Mouse (Mus musculus): ENCODE data around the gene Plaa. TPM values are rescaled to one million over a fixed set of nuclear protein-coding genes. Genes with fewer than 3 reads are reported as not detected.
"Not testable (repeated sequence)": the region's sequence is repeated elsewhere in the genome, so short reads cannot be mapped to it uniquely, and the experiment has no call there.

Plaa gene
- 72.8 and 91.0 TPM in 2 replicates for polyA plus RNA-seq (2014; fragmentation: Nextera tagmentation; extraction: Ambion mirVana)

- H3K4me2 ChIP-seq (ENCODE audit: low read depth, low read length), result peak within 1 kb of the TSS; percentile 74
- ATAC-seq (ENCODE audit: low read depth), result peak; percentile 99
- H3K27ac ChIP-seq (ENCODE audit: low read depth, low read length), result peak within 1 kb of the TSS; percentile 93
- H3K9me3 ChIP-seq (ENCODE audit: control insufficient read depth, low read length), result no peaks in the 10 kb centered on the region
- under 1% methylated on average over 61 of the region's 61 CpGs for whole genome bisulfite sequencing
- H3K4me3 ChIP-seq (ENCODE audit: low read depth, low read length), result peak within 1 kb of the TSS; percentile 95
- H3K36me3 ChIP-seq (ENCODE audit: control insufficient read depth, insufficient read depth, low read length), result no peaks in the 10 kb centered on the region
- no peaks in the 10 kb centered on the region for H3K27me3 ChIP-seq (ENCODE audit: control insufficient read depth, insufficient read depth, low read length)
- H3K9ac ChIP-seq (replicated peaks; ENCODE audit: low read depth, low read length), result peak within 1 kb of the TSS; percentile 98
- peaks cover 18% of the 10 kb centered on the region for H3K4me1 ChIP-seq (ENCODE audit: control insufficient read depth, insufficient read depth, low read length)
These were observed at the start of gene Plaa for GRCm38 (mm10) chr4:94603031-94603629. Gene Plaa (minus strand): TSS chr4:94603244.

- not testable (repeated sequence) for ATAC-seq (ENCODE audit: low read depth); H3K9me3 ChIP-seq (ENCODE audit: control insufficient read depth, low read length); H3K27ac ChIP-seq (ENCODE audit: low read depth, low read length); H3K36me3 ChIP-seq (ENCODE audit: control insufficient read depth, insufficient read depth, low read length); H3K4me2 ChIP-seq (ENCODE audit: low read depth, low read length); H3K4me1 ChIP-seq (ENCODE audit: control insufficient read depth, insufficient read depth, low read length); H3K9ac ChIP-seq (replicated peaks; ENCODE audit: low read depth, low read length); H3K27me3 ChIP-seq (ENCODE audit: control insufficient read depth, insufficient read depth, low read length); H3K4me3 ChIP-seq (ENCODE audit: low read depth, low read length)
- 92% methylated on average over 5 of the region's 5 CpGs for WGBS
These were observed 47.6 kb upstream of the Plaa start for GRCm38 (mm10) chr4:94650426-94651175.

- Histone ChIP-seq H3K4me2 (ENCODE audit: low read depth, low read length) (no peak within 1 kb of the TSS), H3K9ac (replicated peaks; ENCODE audit: low read depth, low read length) (no peak within 1 kb of the TSS), H3K27me3 (ENCODE audit: control insufficient read depth, insufficient read depth, low read length) (no peaks in the 10 kb centered on the region), H3K4me1 (ENCODE audit: control insufficient read depth, insufficient read depth, low read length) (no peaks in the 10 kb centered on the region), H3K27ac (ENCODE audit: low read depth, low read length) (no peak within 1 kb of the TSS), H3K9me3 (ENCODE audit: control insufficient read depth, low read length) (no peaks in the 10 kb centered on the region), H3K4me3 (ENCODE audit: low read depth, low read length) (no peak within 1 kb of the TSS), H3K36me3 (ENCODE audit: control insufficient read depth, insufficient read depth, low read length) (no peaks in the 10 kb centered on the region)
- WGBS, result 89% methylated on average over 3 of the region's 3 CpGs
- ATAC-seq (ENCODE audit: low read depth), result no peak
These were observed 46.9 kb upstream of the Plaa start, which contains the start of gene Lrrc19 for GRCm38 (mm10) chr4:94649920-94650319. Gene Lrrc19 (minus strand): TSS chr4:94650144.

GRCm38 (mm10) chr4:94643141-94643540 lies 40.1 kb upstream of the Plaa start:
- Histone ChIP-seq H3K27ac (ENCODE audit: low read depth, low read length) (no peak overlapping the region), H3K4me1 (ENCODE audit: control insufficient read depth, insufficient read depth, low read length) (no peaks in the 10 kb centered on the region), H3K4me2 (ENCODE audit: low read depth, low read length) (no peak overlapping the region), H3K27me3 (ENCODE audit: control insufficient read depth, insufficient read depth, low read length) (no peaks in the 10 kb centered on the region), H3K36me3 (ENCODE audit: control insufficient read depth, insufficient read depth, low read length) (no peaks in the 10 kb centered on the region), H3K9ac (replicated peaks; ENCODE audit: low read depth, low read length) (no peak overlapping the region), H3K4me3 (ENCODE audit: low read depth, low read length) (no peak overlapping the region), H3K9me3 (ENCODE audit: control insufficient read depth, low read length) (no peaks in the 10 kb centered on the region)
- ATAC-seq (ENCODE audit: low read depth), result no peak
- WGBS, result 94% methylated on average over 2 of the region's 2 CpGs

- H3K27ac ChIP-seq (ENCODE audit: low read depth, low read length), result no peak overlapping the region
- WGBS, result 95% methylated on average over 2 of the region's 2 CpGs
- peaks cover 4% of the 10 kb centered on the region; the same call in 1 of the 2 replicates for H3K4me1 ChIP-seq (ENCODE audit: control insufficient read depth, insufficient read depth, low read length)
- no peak for ATAC-seq (ENCODE audit: low read depth)
- no peak overlapping the region for H3K4me3 ChIP-seq (ENCODE audit: low read depth, low read length)
- H3K9me3 ChIP-seq (ENCODE audit: control insufficient read depth, low read length), result no peaks in the 10 kb centered on the region
- no peak overlapping the region for H3K9ac ChIP-seq (replicated peaks; ENCODE audit: low read depth, low read length)
- H3K27me3 ChIP-seq (ENCODE audit: control insufficient read depth, insufficient read depth, low read length), result no peaks in the 10 kb centered on the region
- H3K4me2 ChIP-seq (ENCODE audit: low read depth, low read length), result no peak overlapping the region
- H3K36me3 ChIP-seq (ENCODE audit: control insufficient read depth, insufficient read depth, low read length), result no peaks in the 10 kb centered on the region
These were observed 17.0 kb upstream of the Plaa start for GRCm38 (mm10) chr4:94620077-94620476.

- H3K36me3 ChIP-seq (ENCODE audit: control insufficient read depth, insufficient read depth, low read length), result no peaks in the 10 kb centered on the region
- peak overlapping the region; percentile 68 for H3K4me3 ChIP-seq (ENCODE audit: low read depth, low read length)
- H3K9ac ChIP-seq (replicated peaks; ENCODE audit: low read depth, low read length), result peak overlapping the region; percentile 69
- H3K27me3 ChIP-seq (ENCODE audit: control insufficient read depth, insufficient read depth, low read length), result no peaks in the 10 kb centered on the region
- peak; percentile 80 for ATAC-seq (ENCODE audit: low read depth)
- under 1% methylated on average over 18 of the region's 18 CpGs for WGBS
- H3K4me1 ChIP-seq (ENCODE audit: control insufficient read depth, insufficient read depth, low read length), result peaks cover 5% of the 10 kb centered on the region; the same call in 1 of the 2 replicates
- H3K9me3 ChIP-seq (ENCODE audit: control insufficient read depth, low read length), result no peaks in the 10 kb centered on the region
- peak overlapping the region; percentile 73 for H3K27ac ChIP-seq (ENCODE audit: low read depth, low read length)
- H3K4me2 ChIP-seq (ENCODE audit: low read depth, low read length), result peak overlapping the region; percentile 58
These were observed 11.6 kb upstream of the Plaa start for GRCm38 (mm10) chr4:94614627-94615006.

- no peaks in the 10 kb centered on the region for H3K9me3 ChIP-seq (ENCODE audit: control insufficient read depth, low read length)
- peak within 1 kb of the TSS; percentile 58 for H3K4me2 ChIP-seq (ENCODE audit: low read depth, low read length)
- peak within 1 kb of the TSS; percentile 69 for H3K9ac ChIP-seq (replicated peaks; ENCODE audit: low read depth, low read length)
- H3K4me1 ChIP-seq (ENCODE audit: control insufficient read depth, insufficient read depth, low read length), result peaks cover 5% of the 10 kb centered on the region; the same call in 1 of the 2 replicates
- H3K27me3 ChIP-seq (ENCODE audit: control insufficient read depth, insufficient read depth, low read length), result no peaks in the 10 kb centered on the region
- peak; percentile 100 for ATAC-seq (ENCODE audit: low read depth)
- peak within 1 kb of the TSS; percentile 68 for H3K4me3 ChIP-seq (ENCODE audit: low read depth, low read length)
- WGBS, result 3% methylated on average over 23 of the region's 29 CpGs
- H3K36me3 ChIP-seq (ENCODE audit: control insufficient read depth, insufficient read depth, low read length), result no peaks in the 10 kb centered on the region
- peak within 1 kb of the TSS; percentile 73 for H3K27ac ChIP-seq (ENCODE audit: low read depth, low read length)
These were observed 11.1 kb upstream of the Plaa start, which contains the start of gene Ift74 for GRCm38 (mm10) chr4:94613972-94614626. Gene Ift74 (plus strand): TSS chr4:94614491.

GRCm38 (mm10) chr4:94610339-94610738 lies 7.3 kb upstream of the Plaa start:
- ATAC-seq (ENCODE audit: low read depth), result no peak
- peaks cover 4% of the 10 kb centered on the region; the same call in 1 of the 2 replicates for H3K4me1 ChIP-seq (ENCODE audit: control insufficient read depth, insufficient read depth, low read length)
- no peaks in the 10 kb centered on the region for H3K36me3 ChIP-seq (ENCODE audit: control insufficient read depth, insufficient read depth, low read length)
- H3K9ac ChIP-seq (replicated peaks; ENCODE audit: low read depth, low read length), result no peak overlapping the region
- no peak overlapping the region for H3K4me3 ChIP-seq (ENCODE audit: low read depth, low read length)
- no peaks in the 10 kb centered on the region for H3K9me3 ChIP-seq (ENCODE audit: control insufficient read depth, low read length)
- 88% methylated on average over 3 of the region's 3 CpGs for WGBS
- H3K27me3 ChIP-seq (ENCODE audit: control insufficient read depth, insufficient read depth, low read length), result no peaks in the 10 kb centered on the region
- no peak overlapping the region for H3K27ac ChIP-seq (ENCODE audit: low read depth, low read length)
- no peak overlapping the region for H3K4me2 ChIP-seq (ENCODE audit: low read depth, low read length)

- H3K4me3 ChIP-seq (ENCODE audit: low read depth, low read length), result no peak overlapping the region
- H3K27me3 ChIP-seq (ENCODE audit: control insufficient read depth, insufficient read depth, low read length), result no peaks in the 10 kb centered on the region
- H3K9me3 ChIP-seq (ENCODE audit: control insufficient read depth, low read length), result no peaks in the 10 kb centered on the region
- peaks cover 17% of the 10 kb centered on the region for H3K4me1 ChIP-seq (ENCODE audit: control insufficient read depth, insufficient read depth, low read length)
- 94% methylated on average over 2 of the region's 2 CpGs for WGBS
- H3K9ac ChIP-seq (replicated peaks; ENCODE audit: low read depth, low read length), result no peak overlapping the region
- no peak for ATAC-seq (ENCODE audit: low read depth)
- no peak overlapping the region for H3K4me2 ChIP-seq (ENCODE audit: low read depth, low read length)
- no peaks in the 10 kb centered on the region for H3K36me3 ChIP-seq (ENCODE audit: control insufficient read depth, insufficient read depth, low read length)
- H3K27ac ChIP-seq (ENCODE audit: low read depth, low read length), result no peak overlapping the region
These were observed 2.5 kb upstream of the Plaa start for GRCm38 (mm10) chr4:94605591-94605990.

Data from neural tube, embryonic 14.5 days (tissue).